Mouse (Mus musculus): ENCODE data around the gene Cd151.

The Cd151 gene

GRCm38 (mm10) chr7:141495379-141495778, 28.2 kb downstream of the Cd151 start:
- no peak for DNase-seq (ENCODE audit: low read depth, low spot score)

GRCm38 (mm10) chr7:141495940-141496339, 28.7 kb downstream of the Cd151 start:
- DNase-seq (ENCODE audit: low read depth, low spot score): no peak

DNA sequence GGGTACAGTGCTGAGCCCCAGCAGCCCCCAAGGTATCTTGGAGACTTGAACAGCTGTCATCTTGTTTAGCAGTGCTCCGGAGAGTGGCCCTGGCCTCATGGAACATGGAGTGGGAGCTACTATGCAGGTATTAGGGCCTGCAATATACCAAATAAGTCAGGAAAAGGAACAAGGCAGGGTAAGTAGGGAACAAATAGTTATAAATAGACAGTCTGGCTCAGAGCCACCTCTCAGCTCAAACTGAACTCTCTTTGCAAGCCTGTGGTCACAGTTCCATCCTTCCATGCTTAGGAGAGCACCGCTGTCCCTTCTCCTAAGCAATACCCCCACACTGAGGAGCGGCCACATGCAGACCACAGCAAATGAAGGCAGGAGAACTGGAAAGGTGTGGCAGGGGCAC, 30.4 kb downstream of the Cd151 start:
- no peak for DNase-seq (ENCODE audit: low read depth, low spot score)

DNA sequence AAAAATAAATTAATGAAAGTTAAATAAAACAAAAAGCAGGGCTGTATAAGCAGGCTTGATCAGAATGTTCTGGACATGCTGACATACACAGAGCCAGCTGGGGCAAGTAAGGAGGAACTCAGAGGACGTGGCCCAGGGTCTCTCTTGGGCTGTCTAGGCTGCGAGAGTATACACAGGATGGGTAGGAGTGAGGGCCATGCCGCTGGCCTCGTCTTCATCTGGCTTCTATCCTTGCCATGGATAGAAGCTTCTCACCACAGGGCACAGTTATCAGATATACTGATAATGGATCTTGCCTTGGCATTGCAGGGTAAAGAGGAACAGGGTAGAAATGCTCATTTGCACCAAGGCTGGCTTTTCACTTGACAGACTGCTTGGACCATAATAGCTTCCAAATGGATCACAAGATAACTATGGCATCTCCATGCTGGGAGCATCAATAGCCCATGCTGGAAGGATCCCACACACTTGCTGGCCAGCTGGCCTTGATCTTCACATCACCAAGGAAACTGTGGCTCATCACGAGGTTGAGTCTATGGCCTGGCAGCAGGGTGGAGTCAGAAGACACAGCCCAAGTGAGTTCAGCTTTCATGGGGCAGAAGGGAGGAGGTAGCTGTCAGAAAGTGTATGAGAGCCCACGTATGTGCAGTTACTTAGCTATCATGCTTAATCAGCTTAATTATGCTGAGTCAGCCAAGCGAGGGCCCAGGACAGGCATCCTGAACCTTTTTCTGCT, 34.8 kb downstream of the Cd151 start:
- DNase-seq (ENCODE audit: low read depth, low spot score): no peak

DNA sequence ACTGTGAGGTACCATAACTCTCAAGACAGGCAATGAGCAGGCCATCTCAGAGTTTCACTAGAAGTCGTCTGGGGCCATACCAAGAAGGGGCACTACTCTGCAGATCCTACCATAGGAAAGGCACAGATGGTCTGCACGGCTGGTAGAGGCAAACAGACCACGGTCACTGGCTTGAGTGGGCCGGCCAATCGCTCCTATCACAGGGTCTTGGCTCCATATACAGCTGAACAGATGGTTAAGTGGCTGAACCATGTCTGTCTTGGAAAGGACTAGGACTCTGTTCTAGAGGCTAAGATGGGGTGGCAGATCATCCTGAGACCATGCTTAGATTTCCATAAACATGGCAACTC, 35.3 kb downstream of the Cd151 start:
- no peak for DNase-seq (ENCODE audit: low read depth, low spot score)

GRCm38 (mm10) chr7:141506278-141506677, 39.1 kb downstream of the Cd151 start:
- DNase-seq (ENCODE audit: low read depth, low spot score): no peak

DNA sequence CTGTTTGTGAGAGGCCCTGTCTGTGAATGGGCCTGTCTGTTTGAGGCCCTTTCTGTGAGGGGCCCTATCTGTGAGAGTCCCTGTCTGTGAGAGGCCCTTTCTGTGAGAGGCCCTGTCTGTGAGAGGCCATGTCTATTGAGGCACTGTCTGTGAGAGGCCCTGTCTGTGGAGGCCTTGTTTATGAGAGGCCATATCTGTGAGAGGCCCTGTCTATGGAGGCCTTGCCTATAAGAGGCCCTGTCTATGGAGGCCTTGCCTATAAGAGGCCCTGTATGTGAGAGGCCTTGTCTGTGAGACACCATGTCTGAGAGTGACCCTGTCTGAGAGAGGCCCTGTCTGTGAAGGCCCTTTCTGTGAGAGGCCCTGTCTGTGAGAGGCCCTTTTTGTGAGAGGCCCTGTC, 41.0 kb downstream of the Cd151 start:
- no peak for DNase-seq (ENCODE audit: low read depth, low spot score)

DNA sequence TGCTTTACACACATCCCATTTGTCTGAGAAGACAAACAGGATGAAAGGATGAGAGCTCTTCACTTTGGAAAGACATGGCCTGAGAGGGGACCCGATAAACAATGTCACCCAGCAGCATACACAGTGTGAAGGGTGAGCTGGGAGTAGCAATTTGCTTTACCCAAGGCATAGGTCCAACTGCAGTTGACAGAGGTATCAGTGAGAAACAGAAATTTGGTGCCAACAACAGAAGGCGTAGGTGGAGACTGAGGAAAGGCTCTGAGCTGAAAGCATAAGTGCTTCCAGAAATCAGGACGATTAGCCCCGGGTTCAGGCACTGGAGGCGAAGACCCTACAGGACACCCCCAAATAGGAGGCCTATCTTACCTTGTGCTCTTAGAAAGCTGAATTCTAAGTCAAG, 43.0 kb downstream of the Cd151 start:
- DNase-seq (ENCODE audit: low read depth, low spot score): no peak

DNA sequence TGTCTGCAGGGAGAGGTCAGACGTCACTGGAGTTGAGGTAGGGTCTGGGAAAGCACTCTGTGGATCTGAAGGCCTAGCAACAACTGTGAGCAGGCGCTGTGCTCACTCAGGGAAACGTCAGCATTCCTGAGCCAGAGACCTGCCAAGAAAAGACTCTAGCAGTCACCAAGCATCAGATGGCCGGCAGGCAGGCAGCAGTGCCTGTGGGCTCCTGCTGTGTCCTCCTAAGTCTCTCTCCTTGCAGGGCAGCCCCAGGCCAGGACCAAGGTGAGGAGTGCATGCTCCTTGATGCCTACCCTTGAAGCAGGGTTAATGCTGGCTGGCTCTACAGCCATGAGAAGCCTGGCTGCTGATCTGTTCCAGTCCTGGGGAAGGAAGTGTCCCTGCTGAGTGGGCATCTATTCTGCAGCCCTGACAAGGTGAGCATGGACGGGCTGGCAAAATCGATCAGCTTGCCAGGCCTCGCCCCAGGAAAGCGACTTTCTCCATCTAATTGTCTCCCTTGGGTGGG, 43.5 kb downstream of the Cd151 start:
- no peak for DNase-seq (ENCODE audit: low read depth, low spot score)

GRCm38 (mm10) chr7:141517638-141518037, 50.4 kb downstream of the Cd151 start:
- DNase-seq (ENCODE audit: low read depth, low spot score): no peak

DNA sequence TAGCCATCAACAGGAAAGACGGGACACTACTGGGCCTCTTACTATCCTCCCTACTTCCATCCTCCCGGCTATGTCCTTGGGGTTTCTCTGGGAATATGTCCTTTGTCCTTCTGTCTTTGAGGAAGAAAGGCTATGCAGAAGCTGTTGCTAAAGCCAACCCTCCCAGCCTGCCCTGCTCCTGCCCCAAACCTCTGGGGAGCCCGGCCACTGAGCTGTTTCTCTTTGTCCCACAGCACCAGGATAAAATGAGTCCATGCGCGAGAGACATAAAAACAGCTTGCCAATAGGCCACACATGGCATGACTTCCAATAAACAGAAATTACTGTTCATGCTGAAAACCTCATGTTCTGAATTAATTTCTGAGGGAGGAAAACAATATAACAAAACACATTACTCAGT, 51.1 kb downstream of the Cd151 start:
- no peak for DNase-seq (ENCODE audit: low read depth, low spot score)

DNA sequence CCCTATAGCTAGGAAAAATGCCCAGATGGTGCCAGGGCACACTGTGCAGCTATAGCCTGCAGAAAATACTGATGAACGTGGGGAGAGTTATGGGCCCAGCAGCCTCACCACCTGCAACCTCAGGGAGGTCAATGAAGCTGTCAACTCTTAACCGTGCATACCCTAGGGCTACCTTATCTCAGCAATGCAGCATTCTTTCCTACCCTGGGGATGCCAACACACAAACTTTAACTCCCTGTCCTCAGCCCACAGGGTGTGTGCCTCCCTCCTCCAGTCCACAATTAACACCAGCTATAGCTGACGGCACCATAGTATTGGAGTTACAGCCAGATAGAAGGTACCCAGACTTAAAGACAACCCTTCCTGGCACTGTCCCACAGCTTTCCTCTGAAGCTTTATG, 51.7 kb downstream of the Cd151 start:
- no peak for DNase-seq (ENCODE audit: low read depth, low spot score)

GRCm38 (mm10) chr7:141519795-141520194, 52.6 kb downstream of the Cd151 start:
- DNase-seq (ENCODE audit: low read depth, low spot score): no peak

All from mesoderm, embryonic 11.5 days (tissue).